Mouse (Mus musculus) hematopoietic stem cell, adult 5-6 weeks (primary cell): ENCODE measurements around the gene Vmn2r32. TPM values are rescaled to one million over a fixed set of nuclear protein-coding genes. Genes with fewer than 3 reads are reported as not detected.
"Not testable (repeated sequence)": the region's sequence is repeated elsewhere in the genome, so short reads cannot be mapped to it uniquely, and the experiment has no call there.

Experiments
- ATAC-seq, 2 experiments: fragments of 125-278 bp in 1 of 2; replicated peaks in 1 of 2; 2 replicates each; pipeline ENCODE4 v1.8.0; 2016 to 2017; ENCODE audit warnings: inconsistent platforms in 2 of 2, mild to moderate bottlenecking in 2 of 2, moderate number of reproducible peaks in 2 of 2, low read depth in 1 of 2, moderate TSS enrichment in 1 of 2; ENCODE audit not compliant: low FRiP score in 2 of 2, poor library complexity in 2 of 2, severe bottlenecking in 2 of 2, insufficient read depth in 1 of 2, low TSS enrichment in 1 of 2
- total RNA-seq: library from RNA; stranded (forward); fragments of 172-1452, 232-1000 nt; gene quantifications from 2 replicates; pipeline ENCODE4 v1.2.3, GENCODE M21; 2017

Vmn2r32 gene
- total RNA-seq = not detected in 2 replicates

GRCm38 (mm10) chr7:7479918-7480317, at the start of gene Vmn2r32:
Gene Vmn2r32 (minus strand): TSS chr7:7480018.
- not testable (repeated sequence) for ATAC-seq

Other genes with a start within 250 kb of the Vmn2r32 start
- 2.8 TPM in 1 of 2 replicates, not detected in the other for gene Vmn2r29, start 232.7 kb downstream of the Vmn2r32 start, total RNA-seq
- gene Gm45844, start 201.7 kb downstream of the Vmn2r32 start, total RNA-seq = 1.3 and 2.3 TPM in 2 replicates
- 33.7 and 44.8 TPM in 2 replicates for gene Clcn4, start 179.2 kb downstream of the Vmn2r32 start, total RNA-seq
- gene Vmn2r30, start 142.4 kb downstream of the Vmn2r32 start, total RNA-seq = 0.13 TPM in 1 of 2 replicates, not detected in the other
- gene Gm45783, start 105.4 kb downstream of the Vmn2r32 start, total RNA-seq = not detected in 2 replicates
- gene Vmn2r31, start 80.3 kb downstream of the Vmn2r32 start, total RNA-seq = not detected in 2 replicates
- not detected in 2 replicates for gene Vmn2r33, start 86.8 kb upstream of the Vmn2r32 start, total RNA-seq
- gene Vmn2r34, start 209.5 kb upstream of the Vmn2r32 start, total RNA-seq = not detected in 2 replicates